Mouse (Mus musculus) MEL (cell line): ENCODE measurements around the gene Krtap6-1.
"Not testable (repeated sequence)": the region's sequence is repeated elsewhere in the genome, so short reads cannot be mapped to it uniquely, and the experiment has no call there.

Experiments used
- CTCF ChIP-seq, 3 experiments: IDR thresholded peaks in 2 of 3; conservative IDR thresholded peaks in 1 of 3; 2 replicates each; pipeline ENCODE4 v1.5.1; 2011 to 2012; ENCODE audit warnings: low read length in 3 of 3, low read depth in 2 of 3, mild to moderate bottlenecking in 2 of 3, improper control_type of control experiment in 1 of 3, inconsistent platforms in 1 of 3, mixed read lengths in 1 of 3, moderate library complexity in 1 of 3; ENCODE audit not compliant: control insufficient read depth in 1 of 3, insufficient read depth in 1 of 3, poor library complexity in 1 of 3, severe bottlenecking in 1 of 3
- E2F4 ChIP-seq: IDR thresholded peaks from 2 replicates; pipeline ENCODE4 v1.6.1; 2011; ENCODE audit warnings: low read depth, low read length, improper control_type of control experiment, borderline replicate concordance
- EP300 ChIP-seq, 2 experiments: IDR thresholded peaks; 2 replicates each; pipeline ENCODE4 v1.6.1; 2011; ENCODE audit warnings: improper control_type of control experiment in 2 of 2, low read length in 2 of 2, low read depth in 1 of 2, mild to moderate bottlenecking in 1 of 2
- ETS1 ChIP-seq: IDR thresholded peaks from 2 replicates; pipeline ENCODE4 v1.6.1; 2012; ENCODE audit warnings: low read depth, mild to moderate bottlenecking, inconsistent platforms, low read length, improper control_type of control experiment, moderate library complexity
- HCFC1 ChIP-seq: IDR thresholded peaks from 2 replicates; pipeline ENCODE4 v1.6.1; 2012; ENCODE audit warnings: low read depth, mild to moderate bottlenecking, inconsistent platforms, low read length, improper control_type of control experiment, moderate library complexity
- MEF2A ChIP-seq: IDR thresholded peaks from 2 replicates; pipeline ENCODE4 v1.6.1; 2014; ENCODE audit warnings: low read depth, mild to moderate bottlenecking, inconsistent platforms, low read length, improper control_type of control experiment; ENCODE audit not compliant: poor library complexity, insufficient replicate concordance, severe bottlenecking; ENCODE audit errors: extremely low read depth
- MYC ChIP-seq: IDR thresholded peaks from 2 replicates; pipeline ENCODE4 v1.6.1; 2011; ENCODE audit warnings: low read depth, mild to moderate bottlenecking, low read length, improper control_type of control experiment, moderate library complexity
- POLR2A ChIP-seq, 2 experiments: IDR thresholded peaks; 2 replicates each; pipeline ENCODE4 v1.6.1; 2011 to 2012; ENCODE audit warnings: low read length in 2 of 2, mild to moderate bottlenecking in 2 of 2, control low read depth in 1 of 2, improper control_type of control experiment in 1 of 2, low read depth in 1 of 2, moderate library complexity in 1 of 2; ENCODE audit not compliant: control insufficient read depth in 1 of 2, insufficient read depth in 1 of 2, poor library complexity in 1 of 2
- RAD21 ChIP-seq: IDR thresholded peaks from 2 replicates; pipeline ENCODE4 v1.6.1; 2011; ENCODE audit warnings: mild to moderate bottlenecking, low read depth, low read length, improper control_type of control experiment
- SMC3 ChIP-seq: IDR thresholded peaks from 2 replicates; pipeline ENCODE4 v1.6.1; 2011; ENCODE audit warnings: low read depth, low read length, improper control_type of control experiment
- TAL1 ChIP-seq: IDR thresholded peaks from 2 replicates; pipeline ENCODE4 v1.6.1; 2012; ENCODE audit warnings: mild to moderate bottlenecking, inconsistent platforms, low read length, moderate library complexity, mixed read lengths
- USF1 ChIP-seq: IDR thresholded peaks from 2 replicates; pipeline ENCODE4 v1.6.1; 2014; ENCODE audit warnings: low read depth, mild to moderate bottlenecking, inconsistent platforms, low read length, improper control_type of control experiment, moderate library complexity
- ZNF384 ChIP-seq: IDR thresholded peaks from 2 replicates; pipeline ENCODE4 v1.6.1; 2012; ENCODE audit warnings: low read depth, mild to moderate bottlenecking, inconsistent platforms, low read length, improper control_type of control experiment

- not testable (repeated sequence) for TF ChIP-seq POLR2A (IDR thresholded peaks at IDR 0.05; ENCODE audit: control insufficient read depth in 1 of 2, insufficient read depth in 1 of 2, low read depth in 1 of 2, low read length in 2 of 2, poor library complexity in 1 of 2); MEF2A; CTCF (IDR thresholded peaks at IDR 0.05 in 2 of 3, conservative IDR thresholded peaks at IDR 0.05 in 1 of 3; ENCODE audit: control insufficient read depth in 1 of 3, insufficient read depth in 1 of 3, low read depth in 2 of 3, low read length in 3 of 3, poor library complexity in 1 of 3, severe bottlenecking in 1 of 3); HCFC1; E2F4; ZNF384; EP300 (IDR thresholded peaks at IDR 0.05; ENCODE audit: low read depth in 1 of 2, low read length in 2 of 2); TAL1; USF1; RAD21; SMC3; MYC; ETS1
Observed at GRCm38 (mm10) chr16:89063902-89064301, 32.4 kb downstream of the Krtap6-1 start, which contains the start of gene 1110025L11Rik.
